Mouse (Mus musculus): ENCODE results near the gene Adamtsl4. TPM values are rescaled to one million over a fixed set of nuclear protein-coding genes. Genes with fewer than 3 reads are reported as not detected.

Adamtsl4 gene
- polyA plus RNA-seq (2014; fragmentation: Nextera tagmentation; extraction: Ambion mirVana): 2.8 and 3.8 TPM in 2 replicates

DNA sequence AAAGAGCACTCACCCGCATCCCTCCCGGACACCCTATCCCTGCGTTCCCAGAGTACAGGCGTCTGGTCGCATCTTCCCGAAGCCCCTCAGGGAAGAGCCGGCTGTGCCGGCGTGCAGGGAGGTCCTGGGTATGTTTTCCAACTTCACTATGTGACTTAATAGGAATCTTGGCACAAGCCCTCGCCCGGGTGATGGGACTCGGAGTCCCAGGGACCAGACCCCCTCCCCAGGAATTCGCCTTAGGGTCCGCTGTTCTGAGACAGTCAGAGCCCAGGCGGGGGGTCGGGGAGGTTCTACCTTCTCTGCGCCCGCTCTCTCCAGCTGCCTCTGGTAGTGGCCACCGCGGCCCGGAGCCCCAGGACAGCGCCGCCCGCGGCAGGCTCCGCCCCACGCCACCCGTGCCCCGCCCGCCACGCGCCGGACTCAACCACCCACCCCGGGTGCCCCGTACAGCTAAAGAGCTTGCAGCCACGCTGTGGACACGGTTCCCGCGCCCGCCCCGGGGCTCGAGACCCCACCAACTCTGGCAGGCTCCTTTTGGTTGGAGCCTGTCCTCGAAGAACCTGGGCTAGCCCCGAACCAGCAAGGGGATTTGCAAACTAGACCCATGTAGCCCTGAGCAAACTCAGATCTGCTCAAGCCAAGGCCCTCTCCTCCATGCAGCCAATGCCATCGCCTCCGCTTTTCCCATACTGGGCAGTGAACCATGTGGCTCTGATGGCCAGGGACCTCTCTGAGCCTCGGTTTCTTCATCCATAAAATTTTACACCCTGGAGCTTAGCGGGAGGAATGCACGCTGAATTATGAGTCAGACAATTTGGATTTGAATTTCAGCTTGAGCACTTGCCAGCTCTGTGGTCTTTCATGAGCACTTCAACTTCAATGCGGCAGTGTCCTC is at the start of gene Adamtsl4:
Adamtsl4 (minus strand) TSS at position 394 of the 898 bp plus-strand sequence.
- Histone ChIP-seq H3K4me1 (ENCODE audit: control insufficient read depth, insufficient read depth, low read length) (peaks cover 25% of the 10 kb centered on the region), H3K27ac (replicated peaks; ENCODE audit: low read depth, low read length) (peak within 1 kb of the TSS; percentile 88), H3K9me3 (ENCODE audit: control insufficient read depth, low read length) (no peaks in the 10 kb centered on the region), H3K27me3 (replicated peaks; ENCODE audit: control insufficient read depth, insufficient read depth, low read length) (no peaks in the 10 kb centered on the region), H3K4me3 (ENCODE audit: low read depth, low read length) (peak within 1 kb of the TSS; percentile 47), H3K9ac (ENCODE audit: low read depth, low read length) (peak within 1 kb of the TSS; percentile 65), H3K4me2 (ENCODE audit: low read depth, low read length) (peak within 1 kb of the TSS; percentile 93), H3K36me3 (ENCODE audit: control insufficient read depth, insufficient read depth, low read length) (no peaks in the 10 kb centered on the region)
- peak; percentile 82 for ATAC-seq (ENCODE audit: low read depth)
- peak; percentile 94 for DNase-seq (ENCODE audit: low spot score)
- WGBS: 3% methylated on average over 38 of the region's 50 CpGs

DNA sequence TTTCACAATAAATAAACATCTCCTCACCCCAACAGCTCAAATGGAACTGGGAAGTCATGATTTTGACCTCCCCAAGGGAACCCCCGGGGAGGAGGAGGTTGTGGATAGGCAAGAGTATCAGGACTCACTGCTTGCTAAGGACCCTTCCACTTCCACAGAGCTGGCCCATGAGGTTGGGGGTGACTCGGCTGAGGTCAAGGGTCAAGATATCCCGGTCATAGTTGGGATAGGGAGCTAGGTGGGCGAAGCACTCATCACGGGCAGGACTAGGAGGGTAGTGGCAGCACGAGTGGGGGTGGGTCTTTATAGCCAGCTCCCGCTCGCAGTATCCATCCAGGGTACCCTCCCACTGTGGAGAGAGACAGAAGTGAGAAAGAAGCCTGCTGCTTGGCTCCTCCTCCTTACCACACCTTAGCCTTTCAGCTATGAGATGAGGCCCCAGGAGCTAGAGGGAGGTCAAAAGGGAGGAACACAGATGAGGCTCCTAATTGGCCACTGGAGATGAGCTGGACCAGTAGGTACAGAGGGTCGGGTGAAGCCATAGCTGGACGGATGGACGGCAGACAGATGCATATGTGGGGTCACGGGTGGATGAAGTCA is 47.5 kb upstream of the Adamtsl4 start:
- Histone ChIP-seq H3K4me2 (ENCODE audit: low read depth, low read length) (no peak overlapping the region), H3K9ac (ENCODE audit: low read depth, low read length) (no peak overlapping the region), H3K27ac (replicated peaks; ENCODE audit: low read depth, low read length) (no peak overlapping the region), H3K27me3 (replicated peaks; ENCODE audit: control insufficient read depth, insufficient read depth, low read length) (no peaks in the 10 kb centered on the region), H3K36me3 (ENCODE audit: control insufficient read depth, insufficient read depth, low read length) (peaks cover 25% of the 10 kb centered on the region; the same call in 1 of the 2 replicates), H3K4me1 (ENCODE audit: control insufficient read depth, insufficient read depth, low read length) (peaks cover 7% of the 10 kb centered on the region; the same call in 1 of the 2 replicates), H3K4me3 (ENCODE audit: low read depth, low read length) (no peak overlapping the region), H3K9me3 (ENCODE audit: control insufficient read depth, low read length) (no peaks in the 10 kb centered on the region)
- DNase-seq (ENCODE audit: low spot score) (no peak), ATAC-seq (ENCODE audit: low read depth) (no peak)
- 89% methylated on average over 12 of the region's 12 CpGs for WGBS

DNA sequence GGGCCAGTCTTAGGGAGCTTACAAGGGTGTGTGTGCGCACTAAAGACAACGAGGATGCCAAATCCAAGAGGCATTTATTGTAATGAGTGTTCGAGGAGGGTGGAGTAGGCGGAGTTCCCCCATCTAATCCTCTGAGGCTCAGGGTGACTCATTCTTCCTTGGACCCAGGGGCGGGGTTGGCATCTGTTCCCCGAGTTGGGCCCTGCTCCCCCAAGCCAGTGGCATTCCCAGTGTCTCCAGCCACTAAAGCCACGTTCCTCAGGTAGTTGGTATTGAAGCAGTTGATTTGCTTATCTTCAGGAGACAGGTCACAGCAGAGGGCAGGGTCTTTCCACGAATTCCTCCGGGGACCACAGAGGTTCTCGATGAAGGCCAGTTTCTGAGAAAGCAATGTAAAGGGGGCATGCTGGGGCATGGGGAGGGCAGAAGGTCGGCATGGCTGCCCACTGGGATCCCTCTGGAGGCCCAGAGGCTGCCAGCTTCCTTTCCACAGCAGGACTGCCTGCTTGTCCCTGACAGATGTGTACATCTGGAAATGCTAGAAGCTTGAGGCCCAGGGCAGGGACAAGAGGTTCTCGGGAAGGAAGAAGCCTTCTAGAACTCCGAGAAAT is 46.5 kb upstream of the Adamtsl4 start:
- DNase-seq (ENCODE audit: low spot score): no peak
- Histone ChIP-seq H3K4me1 (ENCODE audit: control insufficient read depth, insufficient read depth, low read length) (peaks cover 7% of the 10 kb centered on the region; the same call in 1 of the 2 replicates), H3K27ac (replicated peaks; ENCODE audit: low read depth, low read length) (no peak overlapping the region), H3K27me3 (replicated peaks; ENCODE audit: control insufficient read depth, insufficient read depth, low read length) (no peaks in the 10 kb centered on the region), H3K9ac (ENCODE audit: low read depth, low read length) (no peak overlapping the region), H3K36me3 (ENCODE audit: control insufficient read depth, insufficient read depth, low read length) (peaks cover 18% of the 10 kb centered on the region; the same call in 1 of the 2 replicates), H3K4me2 (ENCODE audit: low read depth, low read length) (no peak overlapping the region), H3K9me3 (ENCODE audit: control insufficient read depth, low read length) (no peaks in the 10 kb centered on the region), H3K4me3 (ENCODE audit: low read depth, low read length) (no peak overlapping the region)
- WGBS: 73% methylated on average over 13 of the region's 13 CpGs
- ATAC-seq (ENCODE audit: low read depth): no peak

DNA sequence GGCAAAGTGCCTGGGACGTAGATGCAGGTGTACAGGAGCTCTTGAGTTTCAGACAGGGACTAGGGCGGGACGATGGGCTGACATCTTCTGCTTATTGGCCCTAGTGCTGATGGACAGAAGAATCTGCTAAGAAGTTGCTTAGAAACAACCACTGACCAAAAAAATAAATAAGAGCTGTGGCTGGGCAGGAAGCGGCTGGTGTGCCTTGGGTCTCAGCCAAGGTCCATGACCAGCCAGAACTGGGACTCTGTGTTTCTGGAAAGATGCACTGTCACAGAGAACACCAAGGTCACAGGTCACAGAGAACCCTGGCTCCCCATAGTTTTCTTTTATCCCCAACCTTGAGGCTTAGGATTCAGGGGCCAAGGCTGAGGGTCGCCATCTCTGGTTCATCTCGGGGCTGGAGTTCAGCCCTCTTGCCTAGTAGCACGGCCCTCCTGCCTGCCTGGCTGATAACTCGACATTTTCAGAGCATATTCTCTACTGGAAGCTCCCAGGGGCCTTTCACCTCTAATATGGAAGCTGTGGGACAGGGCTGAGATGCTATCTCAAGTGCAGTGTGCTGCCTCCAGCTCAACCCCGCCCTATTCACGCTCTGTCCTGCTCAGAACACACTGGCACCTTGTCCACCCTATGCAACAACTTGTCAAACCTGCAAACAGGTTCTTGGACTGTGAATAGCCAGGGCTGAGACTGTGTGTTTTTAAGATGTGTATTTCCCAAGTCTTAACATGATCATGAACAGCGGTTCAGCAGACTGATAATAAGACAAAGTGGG is 45.2 kb upstream of the Adamtsl4 start:
- ATAC-seq (ENCODE audit: low read depth): no peak
- peaks cover 18% of the 10 kb centered on the region; the same call in 1 of the 2 replicates for H3K36me3 ChIP-seq (ENCODE audit: control insufficient read depth, insufficient read depth, low read length)
- H3K9ac ChIP-seq (ENCODE audit: low read depth, low read length): no peak overlapping the region
- peaks cover 7% of the 10 kb centered on the region; the same call in 1 of the 2 replicates for H3K4me1 ChIP-seq (ENCODE audit: control insufficient read depth, insufficient read depth, low read length)
- H3K4me2 ChIP-seq (ENCODE audit: low read depth, low read length): no peak overlapping the region
- no peak overlapping the region for H3K4me3 ChIP-seq (ENCODE audit: low read depth, low read length)
- H3K9me3 ChIP-seq (ENCODE audit: control insufficient read depth, low read length): no peaks in the 10 kb centered on the region
- H3K27me3 ChIP-seq (replicated peaks; ENCODE audit: control insufficient read depth, insufficient read depth, low read length): no peaks in the 10 kb centered on the region
- no peak for DNase-seq (ENCODE audit: low spot score)
- 82% methylated on average over 11 of the region's 11 CpGs for WGBS
- H3K27ac ChIP-seq (replicated peaks; ENCODE audit: low read depth, low read length): no peak overlapping the region

DNA sequence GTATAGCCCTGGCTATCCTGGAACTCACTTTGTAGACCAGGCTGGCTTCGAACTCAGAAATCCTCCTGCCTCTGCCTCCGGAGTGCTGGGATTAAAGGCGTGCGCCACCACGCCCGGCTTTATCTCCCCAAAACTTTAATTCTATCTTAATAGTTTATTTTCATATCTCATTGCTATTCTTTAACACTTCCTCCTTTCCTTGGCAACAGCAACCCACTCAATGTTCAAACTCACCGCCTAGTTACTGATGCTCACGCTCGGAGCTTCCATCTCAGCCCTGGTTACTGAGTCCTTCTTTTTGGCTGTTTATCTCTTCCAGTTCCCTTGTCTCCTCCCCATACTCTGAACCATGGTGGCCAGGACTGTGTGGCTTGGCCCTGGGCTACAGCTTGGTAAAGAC is 44.6 kb upstream of the Adamtsl4 start:
- Histone ChIP-seq H3K9me3 (ENCODE audit: control insufficient read depth, low read length) (no peaks in the 10 kb centered on the region), H3K27ac (replicated peaks; ENCODE audit: low read depth, low read length) (no peak overlapping the region)
- WGBS: 94% methylated on average over 9 of the region's 9 CpGs

DNA sequence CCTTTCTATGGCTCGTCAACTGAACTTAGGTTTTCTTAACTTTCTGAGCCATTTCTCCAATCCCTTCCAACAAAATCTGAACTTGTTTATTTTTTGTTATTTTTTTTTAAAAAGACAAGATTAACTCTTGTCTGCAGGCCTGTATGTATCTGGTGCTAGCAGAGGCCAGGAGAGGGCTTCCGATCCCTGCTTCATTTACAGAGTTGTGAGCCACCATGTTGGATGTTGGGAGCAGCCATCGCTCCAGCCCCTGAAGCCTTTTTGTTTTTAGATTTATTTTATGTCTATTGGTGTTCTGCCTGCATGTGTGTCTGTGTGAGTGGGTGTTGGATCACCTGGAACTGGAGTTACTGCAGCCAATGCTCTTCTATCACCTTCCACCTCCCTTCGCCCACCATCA is 44.1 kb upstream of the Adamtsl4 start:
- H3K36me3 ChIP-seq (ENCODE audit: control insufficient read depth, insufficient read depth, low read length): peaks cover 15% of the 10 kb centered on the region; the same call in 1 of the 2 replicates
- H3K9ac ChIP-seq (ENCODE audit: low read depth, low read length): no peak overlapping the region
- no peak overlapping the region for H3K4me3 ChIP-seq (ENCODE audit: low read depth, low read length)
- no peak overlapping the region for H3K4me2 ChIP-seq (ENCODE audit: low read depth, low read length)
- no peak for DNase-seq (ENCODE audit: low spot score)
- WGBS: 75% methylated on average over 4 of the region's 4 CpGs
- no peak overlapping the region for H3K27ac ChIP-seq (replicated peaks; ENCODE audit: low read depth, low read length)
- peaks cover 7% of the 10 kb centered on the region; the same call in 1 of the 2 replicates for H3K4me1 ChIP-seq (ENCODE audit: control insufficient read depth, insufficient read depth, low read length)
- no peaks in the 10 kb centered on the region for H3K27me3 ChIP-seq (replicated peaks; ENCODE audit: control insufficient read depth, insufficient read depth, low read length)
- no peak for ATAC-seq (ENCODE audit: low read depth)
- no peaks in the 10 kb centered on the region for H3K9me3 ChIP-seq (ENCODE audit: control insufficient read depth, low read length)

More for the DNA sequence above, 44.6 kb upstream of the Adamtsl4 start:
- H3K4me1 ChIP-seq (ENCODE audit: control insufficient read depth, insufficient read depth, low read length): peaks cover 7% of the 10 kb centered on the region; the same call in 1 of the 2 replicates
- H3K4me2 ChIP-seq (ENCODE audit: low read depth, low read length): no peak overlapping the region
- no peak overlapping the region for H3K9ac ChIP-seq (ENCODE audit: low read depth, low read length)
- DNase-seq (ENCODE audit: low spot score): no peak
- H3K36me3 ChIP-seq (ENCODE audit: control insufficient read depth, insufficient read depth, low read length): peaks cover 16% of the 10 kb centered on the region; the same call in 1 of the 2 replicates
- no peak overlapping the region for H3K4me3 ChIP-seq (ENCODE audit: low read depth, low read length)
- no peak for ATAC-seq (ENCODE audit: low read depth)
- H3K27me3 ChIP-seq (replicated peaks; ENCODE audit: control insufficient read depth, insufficient read depth, low read length): no peaks in the 10 kb centered on the region

DNA sequence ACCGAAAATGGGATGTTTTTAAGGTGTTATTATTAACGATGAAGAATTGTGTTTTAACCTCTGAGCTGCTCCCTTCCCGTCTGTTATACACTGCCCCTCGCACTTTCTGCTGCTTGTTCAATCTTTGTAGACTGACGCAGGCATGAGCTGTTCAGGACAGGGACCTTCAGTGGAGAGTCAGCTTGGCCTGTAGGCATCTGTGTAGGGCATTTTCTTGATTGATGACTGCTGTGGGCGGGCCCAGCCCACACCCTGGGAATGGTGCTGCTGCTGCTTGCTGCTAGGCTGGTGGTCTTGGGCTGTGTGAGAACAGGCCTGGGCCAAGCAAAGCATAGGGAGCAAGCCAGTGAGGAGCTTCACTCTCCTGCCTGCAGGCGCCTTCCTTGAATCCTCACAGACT is 42.7 kb upstream of the Adamtsl4 start:
- Histone ChIP-seq H3K4me3 (ENCODE audit: low read depth, low read length) (no peak overlapping the region), H3K9me3 (ENCODE audit: control insufficient read depth, low read length) (no peaks in the 10 kb centered on the region), H3K9ac (ENCODE audit: low read depth, low read length) (no peak overlapping the region), H3K27ac (replicated peaks; ENCODE audit: low read depth, low read length) (no peak overlapping the region), H3K27me3 (replicated peaks; ENCODE audit: control insufficient read depth, insufficient read depth, low read length) (no peaks in the 10 kb centered on the region), H3K36me3 (ENCODE audit: control insufficient read depth, insufficient read depth, low read length) (peaks cover 13% of the 10 kb centered on the region; the same call in 1 of the 2 replicates), H3K4me2 (ENCODE audit: low read depth, low read length) (no peak overlapping the region), H3K4me1 (ENCODE audit: control insufficient read depth, insufficient read depth, low read length) (peaks cover 7% of the 10 kb centered on the region; the same call in 1 of the 2 replicates)
- WGBS: 81% methylated on average over 7 of the region's 7 CpGs
- ATAC-seq (ENCODE audit: low read depth) (no peak), DNase-seq (ENCODE audit: low spot score) (no peak)

DNA sequence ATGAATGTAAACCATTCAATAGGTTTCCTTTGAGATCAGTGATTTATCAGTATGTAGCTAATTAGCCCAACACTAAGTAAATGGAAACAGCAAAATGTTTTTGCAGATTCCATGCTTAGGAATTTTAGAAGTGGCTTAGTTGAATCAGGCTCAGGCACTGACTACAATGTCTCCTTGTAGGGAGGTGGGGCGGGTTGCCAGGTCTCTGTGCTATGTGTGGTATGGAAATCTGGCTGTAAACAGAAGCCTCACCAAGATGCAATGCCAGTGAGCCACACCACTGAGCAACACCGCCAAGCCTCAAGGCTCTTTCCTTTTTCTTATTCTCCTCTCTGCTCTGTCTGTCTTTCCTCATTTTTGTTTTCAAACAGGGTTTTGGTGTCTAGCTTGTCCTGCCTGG is 41.2 kb upstream of the Adamtsl4 start:
- H3K4me2 ChIP-seq (ENCODE audit: low read depth, low read length): no peak overlapping the region
- peaks cover 2% of the 10 kb centered on the region; the same call in 1 of the 2 replicates for H3K36me3 ChIP-seq (ENCODE audit: control insufficient read depth, insufficient read depth, low read length)
- no peak overlapping the region for H3K4me3 ChIP-seq (ENCODE audit: low read depth, low read length)
- H3K9me3 ChIP-seq (ENCODE audit: control insufficient read depth, low read length): no peaks in the 10 kb centered on the region
- 91% methylated on average over 2 of the region's 2 CpGs for WGBS
- no peak for DNase-seq (ENCODE audit: low spot score)
- H3K27me3 ChIP-seq (replicated peaks; ENCODE audit: control insufficient read depth, insufficient read depth, low read length): no peaks in the 10 kb centered on the region
- no peaks in the 10 kb centered on the region for H3K4me1 ChIP-seq (ENCODE audit: control insufficient read depth, insufficient read depth, low read length)
- H3K9ac ChIP-seq (ENCODE audit: low read depth, low read length): no peak overlapping the region
- ATAC-seq (ENCODE audit: low read depth): no peak
- no peak overlapping the region for H3K27ac ChIP-seq (replicated peaks; ENCODE audit: low read depth, low read length)
